Mouse (Mus musculus) urinary bladder, adult 2 months (tissue): ENCODE measurements around the gene Rap1a. TPM values are rescaled to one million over a fixed set of nuclear protein-coding genes. Genes with fewer than 3 reads are reported as not detected.
A peak's percentile ranks its signal among the peaks of the same experiment; 100 is the strongest.

Experiments used
- DNase-seq: peaks from one replicate; pipeline ENCODE4 v3.0.0; 2022; ENCODE audit warnings: low spot score
- polyA plus RNA-seq: library from polyadenylated mRNA; depleted of rRNA; stranded (reverse); fragments of >200 nt; gene quantifications from 2 replicates; pipeline ENCODE4 v1.2.3, GENCODE M21; 2012; rRNA removed

The Rap1a gene
- polyA plus RNA-seq, 1 experiment = 91.4 TPM

- DNase-seq = no peak
Observed at GRCm38 (mm10) chr3:105695476-105696386, 105.4 kb downstream of the Rap1a start.

GRCm38 (mm10) chr3:105693327-105694080 is 107.6 kb downstream of the Rap1a start:
- no peak for DNase-seq

DNA sequence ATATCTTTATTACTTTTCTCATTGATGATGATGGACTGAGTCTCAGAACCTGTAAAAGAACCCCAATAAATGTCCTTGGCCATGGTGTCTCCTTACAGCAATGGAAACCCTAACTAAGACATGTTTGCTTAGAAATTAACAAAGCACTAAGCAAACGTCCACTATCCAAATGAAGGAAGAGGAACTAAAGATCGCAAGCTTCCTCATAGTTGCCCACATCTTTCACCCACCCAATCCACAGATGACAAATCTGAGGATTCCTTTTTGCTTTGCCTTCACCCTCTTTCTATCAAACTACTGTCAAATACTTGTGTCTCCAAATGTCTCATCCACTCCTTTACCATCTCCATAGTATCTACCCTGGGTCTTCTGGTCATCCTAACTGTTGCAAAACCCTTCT is 112.6 kb downstream of the Rap1a start:
- no peak for DNase-seq

- DNase-seq = peak; percentile 80
Observed at GRCm38 (mm10) chr3:105687324-105688060, 113.6 kb downstream of the Rap1a start, which contains the start of gene Ddx20. Gene Ddx20 (minus strand): TSS chr3:105687574.

DNA sequence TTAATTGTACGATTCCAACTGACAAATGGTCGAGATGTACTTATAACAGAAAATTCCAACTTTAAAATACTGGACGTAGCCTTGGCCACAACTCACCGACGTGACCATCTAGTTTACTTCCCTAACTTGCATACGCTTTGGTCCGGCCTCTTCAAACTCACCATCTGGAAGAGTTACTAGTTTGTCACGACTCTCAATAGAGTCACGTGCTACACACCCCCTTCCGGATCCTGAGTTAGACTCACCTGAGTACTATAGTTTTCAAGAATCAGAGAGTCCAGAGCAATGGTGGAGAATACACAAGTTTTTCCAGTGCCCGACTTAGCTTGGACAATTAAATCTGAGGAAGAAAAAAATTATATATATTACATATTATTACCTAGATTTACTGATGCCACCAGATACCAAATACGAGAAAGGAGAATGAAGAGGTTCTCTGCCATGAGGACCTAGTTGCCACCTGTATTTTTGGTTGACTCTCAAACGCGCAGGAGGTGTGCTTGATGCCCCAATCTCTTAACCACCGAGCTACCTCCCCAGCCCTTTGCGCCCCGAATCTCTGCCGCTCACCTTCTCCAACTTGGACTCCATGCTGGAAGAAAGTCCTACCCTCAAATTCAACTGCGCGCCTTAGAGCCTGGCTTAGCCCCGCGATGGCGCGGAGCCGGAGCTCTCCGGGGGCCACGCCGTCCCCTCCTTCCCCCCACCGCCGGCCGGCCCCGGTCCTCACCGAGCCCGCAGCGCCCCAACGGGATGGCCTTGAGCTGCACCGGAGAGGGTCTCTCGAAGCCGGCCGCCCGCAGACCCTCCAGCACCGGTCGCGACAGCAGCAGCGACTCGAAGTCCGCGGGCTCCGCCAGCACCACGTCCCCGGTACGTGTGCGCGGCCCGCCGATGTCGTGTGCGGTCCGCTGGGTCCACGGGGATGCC is 114.5 kb downstream of the Rap1a start:
- DNase-seq = no peak

GRCm38 (mm10) chr3:105680346-105680745 is 120.8 kb downstream of the Rap1a start:
- DNase-seq = no peak

Other genes with a start within 250 kb of the Rap1a start
- 10.4 and 10.8 TPM in 2 replicates for gene Ddx20, start 113.8 kb downstream of the Rap1a start, polyA plus RNA-seq
- gene Inka2, start 96.7 kb downstream of the Rap1a start, polyA plus RNA-seq = 19.8 and 27.1 TPM in 2 replicates
- gene Adora3, start 69.5 kb upstream of the Rap1a start, polyA plus RNA-seq = 0.41 and 0.53 TPM in 2 replicates
- 0.13 and 0.14 TPM in 2 replicates for gene Tmigd3, start 69.6 kb upstream of the Rap1a start, polyA plus RNA-seq
- 0.58 and 0.78 TPM in 2 replicates for gene I830077J02Rik, start 131.3 kb upstream of the Rap1a start, polyA plus RNA-seq
- 40.7 and 44.1 TPM in 2 replicates for gene Wdr77, start 158.0 kb upstream of the Rap1a start, polyA plus RNA-seq
- gene Atp5f1, start 158.8 kb upstream of the Rap1a start, polyA plus RNA-seq = 206 and 214 TPM in 2 replicates
- 3.1 and 4.2 TPM in 2 replicates for gene Ovgp1, start 172.4 kb upstream of the Rap1a start, polyA plus RNA-seq
- not detected in 2 replicates for gene Pifo, start 213.3 kb upstream of the Rap1a start, polyA plus RNA-seq
- gene Chil5, start 231.5 kb upstream of the Rap1a start, polyA plus RNA-seq = 0.06 and 0.15 TPM in 2 replicates